ENCODE assay signal across 10 mouse cellular contexts in genomic region chr1:42698584-42699333, GRCm38 (mm10). TPM values are rescaled to one million over a fixed set of nuclear protein-coding genes. Genes with fewer than 3 reads are reported as not detected.
DNase-seq lines count a peak whose midpoint lies in the region; ATAC-seq lines count a peak whose summit lies in the region.
"Had no signal": no experiment of that assay in that cellular context is flagged by ENCODE, and none has a peak within 500 bp of the region (broad histone marks: within the 10 kb centered on the region; RNA-seq: fewer than 3 reads in every experiment).

No protein-coding gene starts in this region.

- H3K9ac ChIP-seq in heart, embryonic 16.5 days (ENCODE audit: low read length) = no peak overlapping the region
- peak overlapping the region; percentile 99 for H3K9ac ChIP-seq in hindbrain, embryonic 11.5 days (ENCODE audit: low read depth, low read length)
- peak overlapping the region; percentile 100 for H3K9ac ChIP-seq in midbrain, embryonic 12.5 days (replicated peaks)

- no peak for DNase-seq in heart, adult 9 months (ENCODE audit: low spot score in 2 of 2)
- peak; percentile 66 for DNase-seq in hindbrain, embryonic 11.5 days (ENCODE audit: low spot score)
- DNase-seq in adrenal gland, postnatal 36 days = no peak
- no peak for DNase-seq in embryo, embryonic 11 days

- ATAC-seq in heart, embryonic 16.5 days (replicated peaks; ENCODE audit: extremely low read depth, insufficient read depth, low FRiP score) = no peak
- 0 out of 2 replicates have a peak, but pooled peaks have one; percentile 13 for ATAC-seq in common myeloid progenitor, adult 5-6 weeks (replicated peaks; ENCODE audit: low read depth, poor library complexity, severe bottlenecking)
- ATAC-seq in hindbrain, embryonic 11.5 days (ENCODE audit: low FRiP score) = no peak
- no peak for ATAC-seq in midbrain, embryonic 12.5 days (ENCODE audit: low FRiP score, low read depth)
- no peak for ATAC-seq in CD4-positive, CD25-positive, alpha-beta regulatory T cell, adult 4 months
- ATAC-seq: Patski had no signal

- peak overlapping the region; percentile 89 for H3K4me2 ChIP-seq in heart, embryonic 16.5 days (ENCODE audit: low read depth, low read length)
- H3K4me2 ChIP-seq in hindbrain, embryonic 11.5 days (replicated peaks; ENCODE audit: low read depth, low read length) = peak overlapping the region; percentile 70
- peak overlapping the region; percentile 97 for H3K4me2 ChIP-seq in midbrain, embryonic 12.5 days (replicated peaks)

- 2% methylated on average over 24 of the region's 57 CpGs for WGBS in heart, embryonic 16.5 days
- WGBS in hindbrain, embryonic 11.5 days = under 1% methylated on average over 56 of the region's 57 CpGs
- WGBS in midbrain, embryonic 12.5 days = under 1% methylated on average over 23 of the region's 57 CpGs

- H3K27me3 ChIP-seq in heart, embryonic 16.5 days (ENCODE audit: control insufficient read depth, insufficient read depth, low read length) = peaks cover 78% of the 10 kb centered on the region
- H3K27me3 ChIP-seq in hindbrain, embryonic 11.5 days (ENCODE audit: control insufficient read depth, insufficient read depth, low read length) = no peaks in the 10 kb centered on the region; the same call in 1 of the 2 replicates
- no peaks in the 10 kb centered on the region for H3K27me3 ChIP-seq in midbrain, embryonic 12.5 days
- H3K27me3 ChIP-seq: Patski had no signal

- no peaks in the 10 kb centered on the region for H3K9me3 ChIP-seq in heart, embryonic 16.5 days (replicated peaks; ENCODE audit: control insufficient read depth, low read length)
- no peaks in the 10 kb centered on the region for H3K9me3 ChIP-seq in hindbrain, embryonic 11.5 days (ENCODE audit: control insufficient read depth, low read length)
- H3K9me3 ChIP-seq in midbrain, embryonic 12.5 days = no peaks in the 10 kb centered on the region

- peak overlapping the region; percentile 57 for H3K4me3 ChIP-seq in heart, embryonic 16.5 days (ENCODE audit: low read length)
- H3K4me3 ChIP-seq in hindbrain, embryonic 11.5 days (ENCODE audit: low read depth, low read length) = peak overlapping the region; percentile 99
- peak overlapping the region; percentile 99 for H3K4me3 ChIP-seq in midbrain, embryonic 12.5 days
- H3K4me3 ChIP-seq: myocyte had no signal

- H3K36me3 ChIP-seq in heart, embryonic 16.5 days (ENCODE audit: control insufficient read depth, insufficient read depth) = no peaks in the 10 kb centered on the region
- H3K36me3 ChIP-seq in hindbrain, embryonic 11.5 days (ENCODE audit: control insufficient read depth, insufficient read depth, low read length) = peaks cover 8% of the 10 kb centered on the region
- H3K36me3 ChIP-seq in midbrain, embryonic 12.5 days = peaks cover 25% of the 10 kb centered on the region

- H3K4me1 ChIP-seq in heart, embryonic 16.5 days (ENCODE audit: control insufficient read depth, insufficient read depth, low read length) = peaks cover 30% of the 10 kb centered on the region
- H3K4me1 ChIP-seq in hindbrain, embryonic 11.5 days (replicated peaks; ENCODE audit: control insufficient read depth, insufficient read depth, low read length) = 0 out of 2 replicates have a peak, but pooled peaks cover 4% of the 10 kb centered on the region
- peaks cover 18% of the 10 kb centered on the region for H3K4me1 ChIP-seq in midbrain, embryonic 12.5 days

- H3K27ac ChIP-seq in heart, embryonic 16.5 days (ENCODE audit: low read length) = no peak overlapping the region
- H3K27ac ChIP-seq in hindbrain, embryonic 11.5 days (ENCODE audit: low read depth, low read length) = peak overlapping the region; percentile 100
- peak overlapping the region; percentile 100 for H3K27ac ChIP-seq in midbrain, embryonic 12.5 days (replicated peaks)

RNA-seq across cellular contexts. Expression of gene Pou3f3, which starts 3.2 kb away (rescaled TPM):
- polyA plus RNA-seq in heart, embryonic 16.5 days (2015; fragmentation: Nextera tagmentation; extraction: Ambion mirVana) = 0.02 TPM in 1 of 2 replicates, not detected in the other
- total RNA-seq in common myeloid progenitor, adult 5-6 weeks (2017) = not detected in 2 replicates
- polyA plus RNA-seq in hindbrain, embryonic 11.5 days (2014; fragmentation: Nextera tagmentation; extraction: Ambion mirVana) = 20.7 and 22.3 TPM in 2 replicates
- 36.3 and 37.6 TPM in 2 replicates for polyA plus RNA-seq in midbrain, embryonic 12.5 days (2016; fragmentation: Nextera tagmentation; extraction: Ambion mirVana)
- polyA plus RNA-seq in CD4-positive, CD25-positive, alpha-beta regulatory T cell, adult 4 months (2017; shearing (Covaris generic)) = under 1 TPM in 1 of 2 experiments, not detected in 1; 0.08 TPM
- under 1 TPM in 1 of 2 experiments, not detected in 1; 0.07 TPM for total RNA-seq in adrenal gland, postnatal 36 days (2021)
- polyA plus RNA-seq: myocyte had no signal

Comparison
In these comparisons a context has a peak if more than half of its experiments do, and no peak if none do; other contexts are left out.
1. RNA of gene Pou3f3, which starts 3.2 kb away (polyA plus RNA-seq): 36.3 to 37.6 TPM in midbrain, embryonic 12.5 days and 20.7 to 22.3 TPM in hindbrain, embryonic 11.5 days; 0.08 TPM in CD4-positive, CD25-positive, alpha-beta regulatory T cell, adult 4 months and 0.02 TPM in heart, embryonic 16.5 days; every median in the first group is over 10 times any median in the second.
2. Peak in every context shown above with its lines, with median percentiles within 50 percentile points of each other: H3K4me2 ChIP-seq and H3K4me3 ChIP-seq.